Mouse (Mus musculus) layer of hippocampus, postnatal 25 days (tissue): ENCODE data around the gene Sspn. TPM values are rescaled to one million over a fixed set of nuclear protein-coding genes. Genes with fewer than 3 reads are reported as not detected.
A peak's percentile ranks its signal among the peaks of the same experiment; 100 is the strongest.

ENCODE experiments used
- DNase-seq, 2 experiments: peaks; one replicate each; pipeline ENCODE4 v3.0.0; 2022; ENCODE audit warnings: mixed read lengths in 2 of 2, low spot score in 1 of 2; ENCODE audit errors: extremely low spot score in 1 of 2
- total RNA-seq, 2 experiments: library from RNA; stranded (reverse); gene quantifications; 2 replicates each; pipeline ENCODE4 v1.2.3; 2021

Gene Sspn
- total RNA-seq, 2 experiments from 2014 or later = 4.6 to 5.2 TPM

GRCm38 (mm10) chr6:146009163-146009915, 77.9 kb downstream of the Sspn start:
- DNase-seq = no peak

- DNase-seq = peak; percentile 22 to 30
Measured at GRCm38 (mm10) chr6:146010093-146010764, 78.8 kb downstream of the Sspn start.

GRCm38 (mm10) chr6:146014312-146014711, 82.9 kb downstream of the Sspn start:
- DNase-seq = no peak

Other genes starting within 250 kb of the Sspn start
- 10 to 100 TPM; 21.7 to 23.4 TPM for gene Rassf8, start 184.9 kb upstream of the Sspn start, total RNA-seq
- 10 to 100 TPM; 37.2 to 39.9 TPM for gene Bhlhe41, start 66.1 kb upstream of the Sspn start, total RNA-seq